Mouse (Mus musculus) stomach, embryonic 15.5 days (tissue): ENCODE data around the gene Hhat. TPM values are rescaled to one million over a fixed set of nuclear protein-coding genes. Genes with fewer than 3 reads are reported as not detected.

Experiments used
- ATAC-seq: fragments of 200-750 bp; cut with Nextera tagmentation; 2 replicates; pipeline ENCODE4 v1.8.0; 2017; ENCODE audit warnings: low read depth, moderate number of reproducible peaks, moderate TSS enrichment; ENCODE audit not compliant: insufficient read depth, low FRiP score
- H3K27ac ChIP-seq: fragments of 300-500 bp; sonication (generic); 2 replicates; pipeline ENCODE4 v1.5.1; 2015; ENCODE audit warnings: mild to moderate bottlenecking, inconsistent platforms
- H3K27me3 ChIP-seq: fragments of 300-500 bp; sonication (generic); replicated peaks from 2 replicates; pipeline ENCODE4 v1.6.1; 2015; ENCODE audit warnings: inconsistent platforms
- H3K36me3 ChIP-seq: fragments of 300-500 bp; sonication (generic); 2 replicates; pipeline ENCODE4 v1.6.1; 2015; ENCODE audit warnings: inconsistent platforms
- H3K4me1 ChIP-seq: fragments of 300-500 bp; sonication (generic); 2 replicates; pipeline ENCODE4 v1.6.1; 2015; ENCODE audit warnings: inconsistent platforms
- H3K4me2 ChIP-seq: fragments of 300-500 bp; sonication (generic); 2 replicates; pipeline ENCODE4 v1.6.1; 2015; ENCODE audit warnings: mild to moderate bottlenecking, inconsistent platforms
- H3K4me3 ChIP-seq: fragments of 300-500 bp; sonication (generic); replicated peaks from 2 replicates; pipeline ENCODE4 v1.5.1; 2015; ENCODE audit warnings: inconsistent platforms
- H3K9ac ChIP-seq: fragments of 300-500 bp; sonication (generic); 2 replicates; pipeline ENCODE4 v1.6.1; 2015; ENCODE audit warnings: inconsistent platforms
- H3K9me3 ChIP-seq: fragments of 300-500 bp; sonication (generic); 2 replicates; pipeline ENCODE4 v1.6.1; 2016; ENCODE audit warnings: inconsistent platforms
- WGBS: fragments of 180-500 bp; shearing (Covaris S2); methylation state at CpG from one replicate; pipeline ENCODE4 v1.1.7; 2015; 5-methylcytosine and 5-hydroxymethylcytosine counted together
- polyA plus RNA-seq: library from polyadenylated mRNA; unstranded; fragments of >200 nt; fragmentation: Nextera tagmentation; extraction: Ambion mirVana; gene quantifications from 2 replicates; pipeline ENCODE4 v1.2.1, GENCODE M21; 2015

The Hhat gene
- polyA plus RNA-seq, 1 experiment from 2014 or later: 8.7 TPM

DNA sequence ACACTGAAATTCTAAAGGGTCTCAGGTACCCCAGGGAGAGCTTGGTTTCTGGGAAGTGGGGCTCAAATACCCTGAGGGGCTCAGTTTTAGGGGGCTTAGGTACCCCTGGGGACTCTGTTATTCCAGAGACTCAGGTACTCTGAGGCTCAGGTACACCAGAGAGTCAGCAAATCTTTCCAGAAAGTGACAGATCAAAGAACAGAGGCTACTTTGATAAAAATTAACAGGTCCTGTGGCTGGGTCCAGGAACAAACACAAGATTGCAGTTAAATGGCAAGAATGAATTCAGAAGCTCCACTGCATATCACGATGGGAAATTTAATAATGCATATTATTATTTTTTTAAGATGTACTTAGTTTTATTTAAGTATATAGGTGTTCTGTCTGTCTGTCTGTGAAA is 211.7 kb downstream of the Hhat start:
- Histone ChIP-seq H3K36me3 (no peaks in the 10 kb centered on the region), H3K9me3 (no peaks in the 10 kb centered on the region), H3K4me1 (no peaks in the 10 kb centered on the region), H3K27ac (no peak overlapping the region), H3K4me3 (no peak overlapping the region), H3K9ac (no peak overlapping the region), H3K4me2 (no peak overlapping the region), H3K27me3 (no peaks in the 10 kb centered on the region)
- 79% methylated on average over 1 of the region's 1 CpGs for whole genome bisulfite sequencing
- no peak for ATAC-seq

DNA sequence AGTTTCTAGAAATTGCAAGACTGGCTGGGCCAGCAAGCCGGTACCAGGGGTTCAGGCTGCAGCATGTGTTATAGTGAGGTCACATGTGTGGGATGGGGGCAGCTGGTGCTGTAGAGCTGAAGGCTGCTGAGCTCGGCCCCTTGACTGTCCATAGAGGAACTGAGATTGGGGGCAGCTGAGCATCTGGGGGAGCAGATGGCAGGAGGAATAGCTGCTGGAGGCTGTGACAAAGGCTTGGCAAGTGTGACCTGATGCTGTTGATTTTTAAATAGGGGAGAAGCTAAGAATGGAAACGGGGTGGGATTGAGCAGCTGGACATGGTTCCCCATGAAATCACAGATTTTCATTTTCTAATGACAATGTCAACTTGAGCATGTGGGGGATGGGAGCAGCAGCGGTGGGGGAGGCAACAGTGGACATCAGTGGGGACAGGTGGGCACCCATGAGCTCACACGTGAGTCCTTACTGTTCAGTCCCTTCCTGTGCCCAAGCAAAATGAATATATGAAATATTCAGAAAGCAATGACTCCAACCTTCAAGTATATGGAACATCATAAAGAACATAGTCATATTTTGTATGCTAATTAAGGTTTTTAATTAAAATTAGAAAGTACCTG is 212.9 kb downstream of the Hhat start:
- WGBS: 78% methylated on average over 5 of the region's 5 CpGs
- Histone ChIP-seq H3K36me3 (no peaks in the 10 kb centered on the region), H3K9me3 (no peaks in the 10 kb centered on the region), H3K27me3 (no peaks in the 10 kb centered on the region), H3K4me3 (no peak overlapping the region), H3K9ac (no peak overlapping the region), H3K4me2 (no peak overlapping the region), H3K4me1 (no peaks in the 10 kb centered on the region), H3K27ac (no peak overlapping the region)
- no peak for ATAC-seq

DNA sequence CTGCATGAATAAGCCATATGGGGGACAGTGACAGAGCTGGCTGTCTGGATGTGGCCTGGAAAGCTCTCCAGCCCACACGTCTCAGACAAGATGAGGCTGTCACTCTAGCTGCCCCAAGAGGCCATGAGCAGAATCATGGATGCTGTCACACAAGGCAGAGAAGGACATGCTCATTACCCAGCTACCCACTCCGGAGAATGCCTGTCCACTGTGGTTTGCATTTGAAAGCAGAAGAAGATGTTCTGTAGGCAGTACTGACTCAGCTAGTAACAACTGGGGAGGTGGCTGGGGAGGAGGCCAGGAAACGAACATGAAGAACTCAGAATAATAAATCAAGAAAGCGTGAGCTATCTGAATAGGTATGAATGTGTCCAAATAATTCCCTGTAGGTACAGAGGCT is 215.5 kb downstream of the Hhat start:
- Histone ChIP-seq H3K27me3 (no peaks in the 10 kb centered on the region), H3K4me1 (no peaks in the 10 kb centered on the region), H3K9ac (no peak overlapping the region), H3K36me3 (no peaks in the 10 kb centered on the region), H3K27ac (no peak overlapping the region), H3K4me2 (no peak overlapping the region), H3K4me3 (no peak overlapping the region), H3K9me3 (no peaks in the 10 kb centered on the region)
- no peak for ATAC-seq
- 61% methylated on average over 4 of the region's 4 CpGs for WGBS

DNA sequence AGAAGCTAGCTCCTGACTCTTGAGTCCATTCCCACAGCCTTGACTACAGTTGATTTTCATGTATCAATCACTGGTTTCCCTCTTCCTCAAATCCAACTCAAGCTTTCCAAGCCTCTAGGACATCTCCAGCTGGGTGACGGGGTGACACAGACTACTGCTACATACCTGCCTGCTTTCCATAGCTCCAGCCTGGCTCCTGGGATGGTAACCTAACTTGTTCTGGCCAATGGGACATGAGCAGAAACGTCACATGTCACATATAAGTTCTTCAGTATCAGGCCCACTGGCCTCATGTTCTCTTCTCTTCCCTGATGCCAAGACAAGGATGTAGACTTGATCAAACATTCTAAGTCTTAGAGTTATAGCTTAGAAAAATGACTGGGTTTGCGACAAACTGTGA is 220.5 kb downstream of the Hhat start:
- no peak overlapping the region for H3K9ac ChIP-seq
- H3K27ac ChIP-seq: no peak overlapping the region
- no peaks in the 10 kb centered on the region for H3K9me3 ChIP-seq
- no peaks in the 10 kb centered on the region for H3K36me3 ChIP-seq
- H3K4me2 ChIP-seq: no peak overlapping the region
- no peaks in the 10 kb centered on the region for H3K27me3 ChIP-seq
- H3K4me3 ChIP-seq: no peak overlapping the region
- 86% methylated on average over 3 of the region's 3 CpGs for WGBS
- no peaks in the 10 kb centered on the region for H3K4me1 ChIP-seq
- ATAC-seq: no peak

DNA sequence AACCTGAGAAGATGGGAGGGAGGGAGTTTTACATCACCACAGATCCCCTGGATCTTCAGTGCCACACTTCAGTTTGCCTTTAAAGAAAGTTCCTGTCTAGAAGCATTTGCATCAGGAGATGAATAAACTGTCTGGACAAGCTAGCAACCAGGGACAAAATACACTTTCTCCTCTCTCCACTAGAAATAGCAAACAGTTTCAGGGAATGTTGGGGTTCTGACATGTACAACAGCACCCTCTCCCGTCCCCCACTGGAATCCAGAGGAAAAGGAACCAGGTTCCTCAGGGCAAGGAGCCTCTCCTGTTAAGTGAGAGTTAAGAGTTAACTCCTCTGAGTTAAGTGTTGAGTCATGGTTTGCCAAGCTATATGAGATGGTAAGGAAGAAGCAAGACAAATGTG is 224.2 kb downstream of the Hhat start:
- Histone ChIP-seq H3K4me2 (no peak overlapping the region), H3K27ac (no peak overlapping the region), H3K9me3 (no peaks in the 10 kb centered on the region), H3K36me3 (no peaks in the 10 kb centered on the region), H3K4me3 (no peak overlapping the region), H3K27me3 (no peaks in the 10 kb centered on the region), H3K9ac (no peak overlapping the region), H3K4me1 (no peaks in the 10 kb centered on the region)
- no peak for ATAC-seq
- 39% methylated on average over 1 of the region's 1 CpGs for WGBS

DNA sequence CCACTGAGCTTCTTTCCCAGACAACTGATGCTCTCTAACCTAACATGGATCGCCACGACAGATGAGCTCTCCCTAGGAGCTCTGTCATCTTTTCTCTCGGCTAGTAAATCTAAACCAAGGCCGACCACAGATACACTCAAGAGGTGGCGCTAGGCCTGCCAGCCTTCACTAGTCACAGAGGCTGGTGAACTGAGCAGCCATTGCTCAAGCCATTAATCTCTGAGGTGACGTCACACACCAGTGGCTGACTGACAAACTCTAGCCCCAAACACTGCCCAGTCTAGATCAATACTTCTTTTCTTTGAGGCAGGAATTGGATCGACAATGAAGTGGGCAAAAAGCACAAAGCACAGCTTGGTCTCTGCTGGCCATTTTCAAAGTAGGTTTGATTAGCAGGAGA is 226.1 kb downstream of the Hhat start:
- Histone ChIP-seq H3K27ac (no peak overlapping the region), H3K27me3 (no peaks in the 10 kb centered on the region), H3K4me2 (no peak overlapping the region), H3K4me1 (no peaks in the 10 kb centered on the region), H3K9me3 (no peaks in the 10 kb centered on the region), H3K4me3 (no peak overlapping the region), H3K36me3 (no peaks in the 10 kb centered on the region), H3K9ac (no peak overlapping the region)
- ATAC-seq: no peak
- WGBS: 72% methylated on average over 7 of the region's 7 CpGs

DNA sequence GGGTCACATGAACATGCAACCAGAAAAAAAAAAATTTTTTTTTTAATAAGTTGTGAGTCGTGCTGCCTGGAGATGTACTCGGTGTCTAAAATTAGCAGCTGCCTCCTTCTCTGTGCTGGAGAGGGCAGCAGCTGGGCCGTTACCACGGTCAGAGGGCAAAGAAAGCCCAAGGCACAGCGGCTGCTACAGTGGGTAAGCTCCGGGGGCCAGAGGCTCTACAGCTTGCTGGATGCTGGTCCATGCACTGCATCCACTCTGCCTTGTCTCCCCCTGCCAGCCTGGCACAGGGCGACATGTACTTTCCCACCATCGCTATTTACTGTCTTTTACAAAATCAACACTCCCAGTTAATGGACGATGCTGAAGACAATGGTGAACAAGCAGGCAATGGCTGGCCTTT is 226.9 kb downstream of the Hhat start:
- no peak overlapping the region for H3K9ac ChIP-seq
- no peak overlapping the region for H3K4me2 ChIP-seq
- no peaks in the 10 kb centered on the region for H3K9me3 ChIP-seq
- ATAC-seq: no peak
- H3K36me3 ChIP-seq: no peaks in the 10 kb centered on the region
- no peak overlapping the region for H3K4me3 ChIP-seq
- no peak overlapping the region for H3K27ac ChIP-seq
- H3K4me1 ChIP-seq: no peaks in the 10 kb centered on the region
- H3K27me3 ChIP-seq: no peaks in the 10 kb centered on the region
- 57% methylated on average over 9 of the region's 9 CpGs for WGBS

DNA sequence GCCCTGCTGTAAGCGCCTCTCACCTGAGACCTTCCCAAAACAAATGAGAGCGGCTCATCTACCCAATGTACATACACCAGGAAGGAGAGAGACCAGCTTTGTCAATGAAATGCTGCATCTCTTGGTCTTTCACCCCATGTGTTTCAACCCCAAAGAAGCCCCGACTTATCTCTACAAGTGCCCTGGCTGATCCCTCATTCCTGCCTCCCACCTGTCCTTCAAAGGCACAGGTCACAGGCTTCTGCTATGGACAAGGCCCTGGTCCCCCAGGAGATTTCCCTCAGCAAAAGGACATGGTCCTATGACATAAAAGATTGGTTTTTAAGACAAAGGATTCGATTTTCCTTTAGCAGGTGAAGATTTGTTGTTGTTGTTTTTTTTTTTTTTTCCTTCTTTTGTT is 227.3 kb downstream of the Hhat start:
- H3K4me1 ChIP-seq: no peaks in the 10 kb centered on the region
- H3K4me3 ChIP-seq: no peak overlapping the region
- no peak overlapping the region for H3K4me2 ChIP-seq
- no peak for ATAC-seq
- H3K27ac ChIP-seq: no peak overlapping the region
- no peaks in the 10 kb centered on the region for H3K27me3 ChIP-seq
- no peak overlapping the region for H3K9ac ChIP-seq
- no peaks in the 10 kb centered on the region for H3K36me3 ChIP-seq
- 78% methylated on average over 4 of the region's 4 CpGs for WGBS
- H3K9me3 ChIP-seq: no peaks in the 10 kb centered on the region

DNA sequence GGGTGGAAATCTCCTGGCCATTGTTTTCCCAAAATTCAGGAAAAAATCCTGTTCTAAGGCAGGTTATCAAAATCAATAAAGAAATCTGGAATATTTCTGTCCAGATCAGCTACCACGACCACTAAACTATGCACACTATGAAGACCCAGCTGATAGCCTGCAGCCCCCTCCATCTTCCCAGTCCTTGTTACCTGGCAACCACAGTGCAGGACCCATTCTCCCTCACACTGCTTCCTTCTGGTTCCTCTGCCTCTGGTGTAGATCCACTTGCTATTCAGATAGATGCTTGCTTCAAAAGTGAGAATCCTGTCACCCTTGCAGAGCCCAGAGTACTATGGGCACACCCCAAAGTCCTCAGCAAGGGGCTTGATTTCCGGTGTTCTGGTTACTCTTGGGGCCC is 228.9 kb downstream of the Hhat start:
- no peak overlapping the region for H3K4me3 ChIP-seq
- ATAC-seq: no peak
- H3K9me3 ChIP-seq: no peaks in the 10 kb centered on the region
- no peaks in the 10 kb centered on the region for H3K27me3 ChIP-seq
- H3K27ac ChIP-seq: no peak overlapping the region
- H3K4me1 ChIP-seq: no peaks in the 10 kb centered on the region
- no peak overlapping the region for H3K9ac ChIP-seq
- WGBS: 61% methylated on average over 2 of the region's 2 CpGs
- H3K36me3 ChIP-seq: no peaks in the 10 kb centered on the region
- no peak overlapping the region for H3K4me2 ChIP-seq

DNA sequence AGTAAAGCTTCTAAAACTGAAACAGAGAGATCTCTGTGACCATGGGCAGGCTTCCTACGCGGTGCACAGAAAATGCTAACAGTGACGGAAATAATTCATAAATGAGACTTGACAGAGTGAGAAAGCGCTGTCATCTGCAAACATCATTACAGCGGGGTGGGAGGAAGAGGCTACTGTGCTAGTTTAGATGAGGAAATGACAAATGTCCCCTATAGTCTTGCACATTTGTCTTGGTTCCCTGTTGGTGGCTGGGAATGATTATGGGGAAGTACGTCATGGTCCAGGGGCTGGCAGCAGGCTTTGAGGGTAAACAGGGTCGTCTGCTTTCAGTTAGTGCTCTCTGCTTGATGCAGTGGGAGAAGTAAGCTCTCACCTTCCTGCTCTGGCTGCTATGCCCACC is 233.9 kb downstream of the Hhat start:
- Histone ChIP-seq H3K27ac (no peak overlapping the region), H3K27me3 (no peaks in the 10 kb centered on the region), H3K36me3 (no peaks in the 10 kb centered on the region), H3K9me3 (no peaks in the 10 kb centered on the region), H3K4me2 (no peak overlapping the region), H3K4me1 (no peaks in the 10 kb centered on the region), H3K9ac (no peak overlapping the region), H3K4me3 (no peak overlapping the region)
- 55% methylated on average over 7 of the region's 7 CpGs for WGBS
- ATAC-seq: no peak

DNA sequence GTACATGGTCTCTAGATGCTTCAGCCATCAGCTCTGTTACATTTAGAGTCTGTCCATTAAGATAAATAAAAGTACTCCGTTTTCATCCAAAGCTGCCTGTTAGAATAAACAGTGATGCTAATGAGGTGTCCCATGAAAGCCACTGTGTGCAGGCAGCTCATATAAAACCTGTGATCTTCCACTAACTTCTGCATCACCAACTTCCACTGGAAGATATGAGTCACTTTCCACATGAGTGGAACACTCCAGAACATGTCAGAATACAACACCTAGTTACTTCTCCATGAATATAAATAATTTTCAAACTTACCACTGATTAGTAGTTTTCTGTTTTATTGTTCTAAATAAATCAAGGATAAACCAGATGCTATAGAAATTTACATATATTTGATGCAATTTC is 234.6 kb downstream of the Hhat start:
- no peaks in the 10 kb centered on the region for H3K4me1 ChIP-seq
- H3K27ac ChIP-seq: no peak overlapping the region
- no peak overlapping the region for H3K9ac ChIP-seq
- no peaks in the 10 kb centered on the region for H3K9me3 ChIP-seq
- ATAC-seq: no peak
- no peaks in the 10 kb centered on the region for H3K27me3 ChIP-seq
- H3K36me3 ChIP-seq: no peaks in the 10 kb centered on the region
- no peak overlapping the region for H3K4me2 ChIP-seq
- H3K4me3 ChIP-seq: no peak overlapping the region
- WGBS: 33% methylated on average over 1 of the region's 1 CpGs

DNA sequence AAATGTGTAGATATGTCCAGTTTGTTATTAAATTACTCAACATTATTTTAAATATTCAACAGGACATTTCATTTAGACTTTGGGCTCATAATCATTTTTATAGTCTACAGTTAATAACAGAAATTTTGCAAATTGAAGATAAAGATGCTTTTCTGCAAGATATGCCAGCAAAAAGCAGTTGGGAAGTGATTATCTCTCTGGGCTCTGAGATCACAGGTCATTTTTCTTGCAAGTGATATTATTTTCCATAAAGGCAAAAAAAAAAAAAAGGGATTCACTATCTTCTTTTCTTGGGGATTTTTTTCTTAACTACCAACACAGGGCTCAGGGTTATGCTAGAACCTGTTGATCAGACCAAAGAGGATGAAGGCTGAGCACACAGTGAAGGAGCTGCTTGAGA is 238.0 kb downstream of the Hhat start:
- no peaks in the 10 kb centered on the region for H3K36me3 ChIP-seq
- no peak overlapping the region for H3K9ac ChIP-seq
- H3K4me2 ChIP-seq: no peak overlapping the region
- H3K27me3 ChIP-seq: no peaks in the 10 kb centered on the region
- no peak overlapping the region for H3K27ac ChIP-seq
- no peak for ATAC-seq
- H3K4me1 ChIP-seq: no peaks in the 10 kb centered on the region
- no peaks in the 10 kb centered on the region for H3K9me3 ChIP-seq
- no peak overlapping the region for H3K4me3 ChIP-seq

DNA sequence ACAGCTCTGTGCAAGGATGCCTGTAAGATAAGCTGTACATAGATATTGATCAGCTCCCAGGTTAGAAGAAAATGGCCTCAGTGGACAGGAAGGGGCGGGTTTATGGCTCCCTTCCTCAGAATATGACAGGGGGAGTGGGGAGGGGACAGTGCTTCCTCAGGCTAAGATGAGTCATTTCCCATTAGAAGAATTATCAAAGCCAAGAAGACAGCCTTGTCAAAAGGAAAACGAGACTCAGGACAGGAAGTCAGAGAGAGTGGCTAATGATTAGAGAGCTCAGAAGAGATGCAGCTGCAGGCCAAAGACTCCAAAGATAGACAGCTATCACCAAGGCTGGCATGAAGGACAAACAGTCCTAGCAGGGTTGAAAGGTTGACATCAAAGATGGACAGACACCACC is 238.8 kb downstream of the Hhat start:
- Histone ChIP-seq H3K27me3 (no peaks in the 10 kb centered on the region), H3K4me1 (no peaks in the 10 kb centered on the region), H3K9ac (no peak overlapping the region), H3K4me2 (no peak overlapping the region), H3K36me3 (no peaks in the 10 kb centered on the region), H3K9me3 (no peaks in the 10 kb centered on the region), H3K4me3 (no peak overlapping the region), H3K27ac (no peak overlapping the region)
- ATAC-seq: no peak
- 46% methylated on average over 2 of the region's 2 CpGs for WGBS
